Mouse (Mus musculus): ENCODE measurements around the gene Dnaaf5.

The Dnaaf5 gene

DNA sequence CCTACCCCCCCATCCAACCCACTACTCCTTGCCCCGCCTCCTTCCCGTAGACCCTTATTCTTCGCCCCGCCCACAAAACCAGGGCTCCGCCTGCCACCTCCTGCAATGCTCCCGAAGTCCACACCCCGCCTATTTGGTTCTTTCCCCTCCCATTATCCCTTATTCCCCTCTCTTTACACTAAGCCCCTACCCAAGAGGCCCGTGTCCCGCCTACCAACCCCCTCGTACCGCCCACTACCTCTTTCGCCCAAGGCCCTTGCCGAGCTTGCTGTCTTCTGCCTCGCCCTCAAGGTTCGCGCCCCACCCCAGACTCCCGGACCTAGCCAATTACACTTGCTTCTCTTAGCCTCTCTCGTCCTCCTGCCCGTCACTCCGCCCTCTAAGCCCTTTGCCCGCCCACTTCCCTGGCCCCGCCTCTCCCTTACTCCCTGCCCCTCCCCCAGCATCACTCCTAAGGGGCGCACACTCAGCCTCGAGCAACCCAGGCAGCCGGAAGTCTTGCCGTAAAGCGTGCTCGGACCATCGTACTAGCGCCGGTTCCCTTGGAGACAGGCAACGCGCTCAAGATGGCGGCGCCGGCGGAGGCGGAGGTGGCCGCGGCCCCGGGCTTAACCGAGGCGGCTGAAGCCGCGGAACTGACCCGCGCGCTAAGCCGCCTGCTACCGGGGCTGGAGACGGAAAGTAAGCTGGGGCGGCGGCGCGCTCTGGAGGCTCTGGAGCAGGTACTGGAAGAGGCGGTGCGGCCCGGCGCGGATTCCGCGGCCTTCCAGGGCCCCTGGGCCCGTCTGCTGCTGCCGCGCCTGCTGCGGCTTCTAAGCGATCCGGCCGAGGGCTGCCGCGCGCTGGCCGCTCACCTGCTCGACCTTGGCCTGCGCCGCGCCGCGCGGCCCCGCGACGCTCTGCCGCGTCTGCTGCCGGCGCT is at the start of gene Dnaaf5, which contains the start of gene Prkar1b:
Dnaaf5 (plus strand) TSS at position 543 of the 922 bp plus-strand sequence.
Prkar1b (minus strand) TSS at position 321 of the 922 bp plus-strand sequence.
- peak; percentile 97 for DNase-seq

DNA sequence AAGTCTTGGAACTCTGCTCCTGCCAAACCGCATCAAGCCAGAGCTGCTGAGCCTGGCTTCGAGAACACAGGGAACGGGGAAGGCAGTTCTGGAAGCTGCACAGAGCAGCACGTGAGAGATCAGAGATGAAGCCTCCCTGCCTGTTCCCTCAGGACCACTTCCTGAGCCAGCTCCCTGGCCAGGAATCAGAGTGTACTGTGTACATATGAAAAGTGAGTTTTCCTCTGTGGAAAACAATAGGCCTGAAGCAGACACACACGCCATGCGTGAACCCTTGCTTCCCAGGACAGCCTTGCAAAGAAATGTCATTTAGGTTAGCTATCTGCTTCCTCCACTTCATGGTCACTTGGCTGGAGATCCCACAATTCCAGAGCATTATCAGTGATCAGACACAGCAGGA is 48.2 kb upstream of the Dnaaf5 start:
- no peak for DNase-seq

GRCm38 (mm10) chr5:139107815-139108214 is 42.2 kb upstream of the Dnaaf5 start:
- DNase-seq: peak; percentile 14

- DNase-seq: peak; percentile 14
These were observed 39.7 kb upstream of the Dnaaf5 start for GRCm38 (mm10) chr5:139110140-139110855.

GRCm38 (mm10) chr5:139111991-139112390 is 38.0 kb upstream of the Dnaaf5 start:
- DNase-seq: no peak

- no peak for DNase-seq
These were observed 37.6 kb upstream of the Dnaaf5 start for GRCm38 (mm10) chr5:139112418-139112817.

DNA sequence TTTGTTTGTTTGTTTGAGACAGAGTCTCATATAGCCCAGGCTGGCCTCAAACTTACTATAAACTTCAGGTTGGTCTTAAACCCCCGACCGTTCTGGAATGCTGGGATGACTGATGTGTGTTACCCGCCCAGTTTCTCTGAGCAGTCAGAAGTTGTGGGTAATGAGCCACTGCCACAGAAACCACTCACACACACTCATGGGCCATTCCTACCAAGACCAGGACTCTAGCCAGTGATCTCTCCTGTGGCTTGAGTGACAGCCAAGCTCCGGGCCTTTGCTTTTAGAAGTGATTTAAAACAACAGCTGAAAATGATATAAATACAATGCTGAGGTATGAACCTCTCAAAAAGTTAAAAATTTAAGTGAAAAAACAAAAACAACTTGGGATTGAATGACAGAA is 35.1 kb upstream of the Dnaaf5 start:
- DNase-seq: no peak

DNA sequence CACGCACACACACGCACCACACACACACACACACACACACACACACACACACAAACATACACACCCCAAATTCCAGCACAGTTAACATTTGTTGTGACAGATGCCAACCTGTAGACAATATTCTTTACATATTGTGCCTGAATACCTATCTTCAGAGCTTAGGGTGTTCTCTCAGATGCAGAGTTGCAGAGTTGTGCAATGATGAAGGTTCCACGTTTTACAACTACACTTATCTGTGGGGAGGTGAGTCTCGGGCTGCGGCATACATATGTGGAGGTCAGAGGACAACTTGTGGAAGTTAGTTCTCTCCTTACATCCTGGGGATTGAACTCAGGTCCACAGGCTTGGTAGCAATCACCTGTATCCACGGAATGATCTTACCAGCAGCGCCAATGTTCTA is 34.5 kb upstream of the Dnaaf5 start:
- DNase-seq: no peak

DNA sequence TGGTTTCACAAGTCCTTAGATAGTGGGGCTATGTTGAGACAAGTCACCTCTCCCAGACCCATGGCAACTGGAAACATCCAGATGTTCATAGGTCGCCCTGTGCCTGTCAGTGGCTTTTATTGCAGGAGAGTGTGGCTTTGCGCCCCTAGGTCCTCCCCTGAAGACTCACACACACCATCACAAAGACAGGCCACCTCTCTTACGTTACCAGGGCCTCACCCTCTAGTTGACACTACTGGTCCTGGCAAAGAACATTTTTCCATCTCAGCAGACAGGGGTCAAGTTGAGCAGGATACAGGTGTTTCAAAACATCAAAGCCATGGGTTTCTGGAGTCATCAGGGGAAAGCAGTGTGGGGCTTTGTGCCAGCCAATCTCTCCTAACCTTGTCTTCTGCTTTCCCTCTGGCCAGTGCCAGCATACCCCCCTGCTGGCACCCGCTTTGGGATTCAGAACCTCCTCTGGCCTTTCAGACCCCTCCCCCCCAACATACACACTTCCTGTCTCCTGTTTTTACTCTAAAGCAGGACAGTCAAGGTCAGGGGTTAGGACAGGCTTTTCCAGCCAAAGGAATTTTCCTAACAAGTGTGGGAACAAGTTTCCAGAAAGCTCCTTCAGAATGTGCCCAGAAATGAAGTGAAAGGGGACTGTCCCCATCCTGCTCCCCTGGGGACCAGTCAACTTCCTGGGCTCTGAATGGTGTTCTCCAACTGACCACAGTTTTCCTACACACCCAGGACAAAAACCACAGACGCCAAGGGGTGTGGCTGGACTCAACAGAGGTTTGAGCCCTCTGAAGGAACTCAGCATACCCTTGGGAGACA is 31.7 kb upstream of the Dnaaf5 start:
- no peak for DNase-seq

DNA sequence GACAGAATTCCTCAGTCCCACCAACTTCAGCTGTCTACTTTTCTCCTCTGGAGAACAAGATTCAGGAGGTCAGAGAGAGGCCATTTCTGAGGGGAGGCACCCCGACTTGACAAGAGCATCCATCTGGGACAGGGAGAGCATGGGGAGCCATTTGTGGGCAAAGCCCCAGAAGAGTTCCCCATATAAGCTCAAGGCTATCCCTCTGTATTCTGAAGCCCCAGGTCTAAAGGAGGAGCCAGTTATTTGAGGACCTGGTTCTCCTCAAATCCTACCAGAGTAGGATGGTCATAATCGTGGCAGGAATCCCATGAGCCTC is 31.1 kb upstream of the Dnaaf5 start:
- DNase-seq: no peak

- no peak for DNase-seq
These were observed 24.3 kb upstream of the Dnaaf5 start for GRCm38 (mm10) chr5:139125717-139126116.

- DNase-seq: no peak
These were observed 21.5 kb upstream of the Dnaaf5 start for GRCm38 (mm10) chr5:139128476-139129065.

DNA sequence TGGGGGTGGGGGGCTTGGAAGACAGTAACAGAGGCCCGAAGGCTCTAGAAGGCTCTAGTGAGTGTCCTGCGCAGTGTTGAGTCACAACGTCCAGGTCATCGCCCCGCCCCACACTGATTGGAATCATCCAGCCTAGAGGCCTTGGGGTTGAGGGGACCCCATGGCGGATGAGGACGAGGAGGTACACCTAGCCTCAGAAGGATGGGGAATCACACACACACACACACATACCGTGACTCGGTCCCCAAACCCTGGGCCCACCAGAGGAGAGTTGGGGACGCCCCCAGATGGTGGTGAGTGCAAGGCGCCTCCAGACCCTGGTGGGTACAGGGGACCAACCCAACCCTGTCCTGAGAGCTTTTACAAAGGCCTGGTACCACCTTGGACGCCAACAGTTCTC is 20.9 kb upstream of the Dnaaf5 start:
- DNase-seq: no peak

DNA sequence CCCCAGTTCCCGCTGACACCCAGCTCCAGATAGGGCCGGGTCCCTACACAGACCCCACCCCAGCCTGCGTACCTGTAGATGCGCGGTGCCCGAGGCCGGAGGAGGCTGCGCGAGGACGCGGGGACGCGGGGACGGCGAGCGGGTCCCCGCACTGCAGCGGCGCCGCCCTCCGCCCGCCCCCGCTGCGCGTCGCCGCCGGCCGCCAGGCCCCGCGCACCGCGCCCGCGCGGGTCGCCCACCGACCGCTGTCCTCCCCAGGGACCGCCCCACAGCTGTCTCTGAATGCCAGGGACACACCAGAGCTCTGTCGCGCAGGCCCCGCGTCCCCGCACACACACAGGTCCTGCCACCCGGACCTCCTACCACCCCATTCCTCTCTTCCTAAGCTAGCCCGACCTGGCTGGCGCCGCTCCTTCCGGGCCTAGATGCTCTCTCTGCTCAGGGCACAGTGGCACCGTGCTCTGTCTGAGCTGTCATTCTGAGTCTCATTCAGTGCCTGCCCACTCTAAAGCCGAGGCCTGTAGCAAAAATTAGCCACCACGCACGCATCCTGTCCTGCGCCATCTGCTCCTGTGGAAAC is 20.4 kb upstream of the Dnaaf5 start:
- no peak for DNase-seq

DNA sequence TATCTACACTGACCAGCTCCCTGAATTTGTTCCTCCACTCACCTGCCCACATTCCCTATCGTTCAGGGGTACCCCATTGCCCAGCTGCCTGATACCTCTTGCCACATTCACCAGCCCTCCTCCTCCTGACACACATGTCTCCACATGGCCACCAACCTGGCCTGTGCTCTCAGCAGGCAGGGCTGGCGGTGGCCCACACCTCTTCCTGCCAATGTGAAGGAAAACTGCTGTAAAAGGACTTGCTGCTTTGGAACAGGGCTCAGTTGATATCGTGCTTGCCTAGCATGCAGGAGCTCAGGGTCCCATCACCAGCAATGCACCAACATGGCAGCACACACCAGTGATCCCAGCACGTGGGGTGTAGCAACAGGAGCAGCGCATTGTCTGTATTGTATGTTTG is 19.7 kb upstream of the Dnaaf5 start:
- DNase-seq: no peak

- DNase-seq: no peak
These were observed 15.5 kb upstream of the Dnaaf5 start for GRCm38 (mm10) chr5:139134501-139134900.

DNA sequence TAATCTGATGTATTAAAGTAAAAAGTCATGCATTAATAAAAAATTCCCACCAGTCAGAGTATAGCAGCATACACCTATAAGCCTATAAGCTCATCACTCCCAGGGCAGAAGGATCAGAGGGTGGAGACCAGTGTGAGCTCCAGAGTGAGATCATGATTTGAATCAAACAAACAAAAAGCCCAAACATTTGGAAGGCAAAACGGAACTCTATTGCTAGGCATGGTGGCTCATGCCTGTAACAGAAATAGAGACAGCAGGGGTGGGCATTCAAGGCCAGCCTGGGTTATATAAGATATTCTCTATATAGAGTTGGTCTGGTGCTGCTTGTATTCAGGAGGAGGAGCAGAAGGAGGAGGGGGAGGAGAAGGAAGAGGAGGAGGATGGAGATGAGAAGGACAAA is 13.7 kb upstream of the Dnaaf5 start:
- no peak for DNase-seq

DNA sequence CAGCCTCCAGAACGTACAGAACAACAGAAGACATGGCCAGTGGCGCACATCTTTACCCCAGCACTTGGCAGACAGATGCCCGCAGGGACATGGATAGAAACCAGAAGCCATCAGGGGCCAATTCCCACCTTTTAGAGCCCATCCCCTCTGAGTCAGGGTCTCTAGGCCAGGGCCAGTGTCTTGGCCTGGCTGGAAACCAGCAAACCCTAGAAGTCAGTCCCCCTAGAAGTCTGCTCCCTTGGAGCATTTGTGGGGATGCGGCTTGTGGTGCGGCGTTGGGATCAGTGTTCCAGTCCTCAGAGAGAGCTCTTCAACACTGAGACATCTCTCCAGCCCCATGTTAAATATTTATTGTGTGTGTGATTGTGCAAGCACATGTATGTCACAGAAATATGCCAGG is 12.8 kb upstream of the Dnaaf5 start:
- DNase-seq: no peak

- no peak for DNase-seq
These were observed 11.6 kb upstream of the Dnaaf5 start for GRCm38 (mm10) chr5:139138261-139138925.

DNA sequence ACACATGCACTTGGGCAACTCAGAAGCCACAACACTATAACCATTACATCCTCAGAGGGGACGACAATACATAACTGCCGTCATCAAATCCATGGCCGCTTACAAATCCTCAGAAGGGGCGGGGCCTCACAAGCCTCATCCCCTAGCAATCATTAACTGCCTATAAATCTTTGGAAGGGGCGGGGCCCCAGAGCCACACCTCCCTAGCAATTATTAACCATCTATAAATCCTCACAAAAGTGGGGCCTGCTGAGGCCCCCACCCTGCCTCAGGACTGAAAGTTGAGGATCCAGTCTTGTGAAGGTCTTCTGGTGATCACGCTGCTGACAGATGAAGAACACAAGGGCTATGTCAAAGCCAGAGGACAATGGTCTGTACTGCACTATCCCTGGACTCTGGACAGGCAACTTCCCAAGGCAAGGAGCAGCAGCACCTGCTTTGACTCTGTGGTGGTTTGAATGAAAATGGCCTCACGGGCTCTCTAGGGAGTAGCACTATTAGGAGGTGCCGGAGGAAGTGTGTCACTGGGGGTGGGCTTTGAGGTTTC is 11.0 kb upstream of the Dnaaf5 start:
- no peak for DNase-seq

DNA sequence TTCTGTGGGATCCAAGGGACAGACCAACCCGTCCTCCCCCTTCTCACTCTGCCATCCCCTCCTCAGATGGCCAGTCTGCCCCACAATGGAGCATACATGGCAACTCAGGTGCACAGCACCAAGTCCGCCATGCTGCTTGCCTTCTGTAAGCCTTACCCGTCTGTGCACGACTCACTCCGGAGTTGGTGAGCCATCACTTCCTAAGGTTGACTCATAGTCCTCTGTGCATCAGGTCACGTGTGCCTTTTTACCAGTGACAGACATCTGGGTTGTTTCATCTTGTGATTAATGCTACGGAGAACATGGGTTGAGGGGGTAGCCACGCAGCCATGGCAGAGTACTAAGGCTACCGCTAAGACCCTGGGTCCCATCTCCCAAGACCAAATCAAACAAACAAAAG is 9.4 kb upstream of the Dnaaf5 start:
- no peak for DNase-seq

DNA sequence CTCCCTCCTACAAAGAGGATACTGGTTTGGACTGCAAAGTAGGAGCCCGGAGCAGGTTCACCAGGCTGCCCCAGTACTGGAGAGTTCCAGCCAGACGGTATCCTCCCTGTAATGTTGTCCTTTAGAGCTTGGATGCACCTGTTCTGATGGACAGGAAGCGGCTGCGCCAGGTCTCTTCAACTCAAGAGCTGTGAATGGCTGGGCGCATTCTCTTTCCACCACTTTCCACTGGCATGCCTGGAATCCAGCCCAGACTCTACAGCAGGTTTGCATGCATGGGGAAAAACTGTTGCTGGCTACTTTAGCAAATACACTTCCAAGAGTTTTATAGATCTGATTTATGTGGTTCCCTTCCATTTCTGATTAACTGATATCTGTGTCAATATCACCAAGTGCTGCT is 8.7 kb upstream of the Dnaaf5 start:
- DNase-seq: no peak

All from thymus, postnatal 25 days (tissue).